Mouse (Mus musculus) thymus, adult 2 months (tissue): ENCODE measurements at regions not wholly inside any gene's neighbourhood (a gene's known extent, or its start where the extent isn't known, plus 50 kb on each side); places are given as distances from the start of the nearest gene placed in this dataset.

Source experiments
- DNase-seq: peaks from one replicate; pipeline ENCODE4 v3.0.0; 2021
- H3K27ac ChIP-seq: fragments of 200-500 bp; 2 replicates; pipeline ENCODE4 v1.5.1; 2012; ENCODE audit warnings: low read length, control low read depth; ENCODE audit not compliant: control insufficient read depth, insufficient read depth
- H3K27me3 ChIP-seq: fragments of 200-500 bp; 2 replicates; pipeline ENCODE4 v1.6.1; 2012; ENCODE audit warnings: mild to moderate bottlenecking, low read length, moderate library complexity, mixed read lengths; ENCODE audit not compliant: control insufficient read depth, insufficient read depth
- H3K36me3 ChIP-seq: fragments of 200-500 bp; 2 replicates; pipeline ENCODE4 v1.6.1; 2012; ENCODE audit warnings: mild to moderate bottlenecking, low read length, moderate library complexity; ENCODE audit not compliant: control insufficient read depth, insufficient read depth
- H3K4me1 ChIP-seq: fragments of 200-500 bp; replicated peaks from 2 replicates; pipeline ENCODE4 v1.6.1; 2012; ENCODE audit warnings: low read length; ENCODE audit not compliant: control insufficient read depth, insufficient read depth
- H3K4me3 ChIP-seq: fragments of 200-500 bp; 2 replicates; pipeline ENCODE4 v1.5.1; 2012; ENCODE audit warnings: mild to moderate bottlenecking, low read length, control low read depth, moderate library complexity; ENCODE audit not compliant: control insufficient read depth, insufficient read depth
- CTCF ChIP-seq: fragments of 200-500 bp; IDR thresholded peaks from 2 replicates; pipeline ENCODE4 v1.5.1; 2012; ENCODE audit warnings: mild to moderate bottlenecking, control low read depth, low read length, moderate library complexity, borderline replicate concordance; ENCODE audit not compliant: control insufficient read depth, poor library complexity, insufficient read depth; ENCODE audit errors: extremely low read depth
- POLR2A ChIP-seq: fragments of 200-500 bp; IDR thresholded peaks from 2 replicates; pipeline ENCODE4 v1.6.1; 2012; ENCODE audit warnings: mild to moderate bottlenecking, low read length, control low read depth, moderate library complexity; ENCODE audit not compliant: control insufficient read depth, poor library complexity, insufficient read depth; ENCODE audit errors: extremely low read depth
- WGBS: fragments of 180-500 bp; shearing (Covaris S2); methylation state at CpG from one replicate; pipeline ENCODE4 v1.1.7; 2018; 5-methylcytosine and 5-hydroxymethylcytosine counted together

DNA sequence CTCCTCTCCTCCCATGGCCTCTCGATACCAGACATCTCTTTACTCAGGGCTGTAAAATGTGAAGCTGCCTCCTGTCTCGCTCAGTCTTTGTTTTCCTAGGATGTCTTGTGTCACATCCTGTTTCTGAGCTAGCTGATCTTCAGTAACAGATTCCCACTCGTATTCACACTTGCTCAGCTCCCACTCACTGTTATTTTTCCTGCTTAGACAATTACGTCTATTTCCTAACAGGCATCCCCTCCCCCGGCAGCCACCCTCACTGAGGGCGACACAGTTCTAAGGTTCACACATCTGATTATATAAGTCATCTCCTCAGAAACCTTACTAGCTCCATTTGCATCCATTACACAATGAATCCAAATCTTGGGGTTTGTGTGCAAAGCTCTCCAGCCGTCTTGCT lies 74.9 kb upstream of the Pde7b start:
- Histone ChIP-seq H3K4me1 (no peaks in the 10 kb centered on the region), H3K27ac (no peak overlapping the region), H3K4me3 (no peak overlapping the region), H3K36me3 (no peaks in the 10 kb centered on the region), H3K27me3 (no peaks in the 10 kb centered on the region)
- WGBS = 92% methylated on average over 7 of the region's 7 CpGs
- TF ChIP-seq POLR2A = no peak
- TF ChIP-seq CTCF = no peak
- DNase-seq = no peak

GRCm38 (mm10) chr10:20798400-20798799 lies 73.5 kb upstream of the Pde7b start:
- no peak overlapping the region for H3K4me3 ChIP-seq
- no peak for DNase-seq
- no peaks in the 10 kb centered on the region for H3K36me3 ChIP-seq
- WGBS = 95% methylated on average over 2 of the region's 2 CpGs
- TF ChIP-seq POLR2A (no peak), CTCF (no peak)
- no peak overlapping the region for H3K27ac ChIP-seq
- no peaks in the 10 kb centered on the region for H3K4me1 ChIP-seq
- no peaks in the 10 kb centered on the region for H3K27me3 ChIP-seq

DNA sequence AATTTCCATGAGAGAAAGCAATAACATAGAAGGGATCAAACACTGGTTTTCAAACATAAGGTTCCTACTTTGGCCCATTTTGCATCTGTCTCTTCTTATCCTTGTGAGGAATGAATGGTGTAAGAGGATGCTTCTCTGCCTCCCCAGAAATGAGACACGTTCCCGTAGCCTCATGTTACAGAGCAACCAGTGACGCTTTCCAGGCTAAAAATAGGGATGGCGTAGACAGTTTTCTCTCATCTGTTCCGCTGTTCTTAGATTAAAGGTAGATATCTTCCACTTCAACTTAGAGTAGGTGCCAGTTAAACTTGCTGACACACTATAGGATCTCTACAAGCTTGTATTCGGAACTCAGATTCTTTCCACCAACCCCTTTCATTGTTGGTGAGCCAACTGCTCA lies 69.1 kb upstream of the Pde7b start:
- no peaks in the 10 kb centered on the region for H3K36me3 ChIP-seq
- no peak overlapping the region for H3K4me3 ChIP-seq
- no peak for TF ChIP-seq POLR2A
- no peak for TF ChIP-seq CTCF
- DNase-seq = no peak
- H3K27me3 ChIP-seq = no peaks in the 10 kb centered on the region
- WGBS = 94% methylated on average over 6 of the region's 6 CpGs
- H3K4me1 ChIP-seq = no peaks in the 10 kb centered on the region; the same call in 1 of the 2 replicates
- H3K27ac ChIP-seq = no peak overlapping the region

GRCm38 (mm10) chr10:20780946-20781345 lies 56.1 kb upstream of the Pde7b start:
- Histone ChIP-seq H3K27ac (no peak overlapping the region), H3K4me1 (no peaks in the 10 kb centered on the region), H3K4me3 (no peak overlapping the region), H3K27me3 (no peaks in the 10 kb centered on the region), H3K36me3 (no peaks in the 10 kb centered on the region)
- DNase-seq = no peak
- TF ChIP-seq CTCF = no peak
- no peak for TF ChIP-seq POLR2A
- 94% methylated on average over 1 of the region's 1 CpGs for WGBS

- WGBS = 49% methylated on average over 11 of the region's 11 CpGs
- no peak overlapping the region for H3K27ac ChIP-seq
- H3K36me3 ChIP-seq = no peaks in the 10 kb centered on the region
- no peak for DNase-seq
- no peak for TF ChIP-seq CTCF
- TF ChIP-seq POLR2A = no peak
- no peak overlapping the region for H3K4me3 ChIP-seq
- H3K27me3 ChIP-seq = no peaks in the 10 kb centered on the region
- H3K4me1 ChIP-seq = no peaks in the 10 kb centered on the region
Observed at GRCm38 (mm10) chr10:20776640-20777413, 51.9 kb upstream of the Pde7b start.

GRCm38 (mm10) chr10:20775731-20776429 lies 51.0 kb upstream of the Pde7b start:
- Histone ChIP-seq H3K36me3 (no peaks in the 10 kb centered on the region), H3K27ac (no peak overlapping the region), H3K4me1 (no peaks in the 10 kb centered on the region), H3K27me3 (no peaks in the 10 kb centered on the region), H3K4me3 (no peak overlapping the region)
- TF ChIP-seq CTCF = no peak
- no peak for TF ChIP-seq POLR2A
- no peak for DNase-seq
- WGBS = 95% methylated on average over 3 of the region's 3 CpGs
